Mouse (Mus musculus) lung, adult 18-20 months (tissue): ENCODE data around the gene Gm44805.

Source experiments
- DNase-seq, 2 experiments: peaks; one replicate each; pipeline ENCODE4 v3.0.0; 2022; ENCODE audit warnings: mixed read lengths in 2 of 2

Gene Gm44805

GRCm38 (mm10) chr7:19676662-19677061 is 4.6 kb downstream of the Gm44805 start:
- no peak for DNase-seq

- no peak for DNase-seq
Measured at GRCm38 (mm10) chr7:19675824-19676223, 5.4 kb downstream of the Gm44805 start.

GRCm38 (mm10) chr7:19673083-19673699 is 8.0 kb downstream of the Gm44805 start:
- peak in 1 of 2 experiments; percentile 28 for DNase-seq

GRCm38 (mm10) chr7:19671511-19671910 is 9.7 kb downstream of the Gm44805 start:
- no peak for DNase-seq

GRCm38 (mm10) chr7:19668947-19669721 is 12.1 kb downstream of the Gm44805 start:
- DNase-seq: peak; percentile 91 to 93

- no peak for DNase-seq
Measured at GRCm38 (mm10) chr7:19667434-19667833, 13.8 kb downstream of the Gm44805 start.

GRCm38 (mm10) chr7:19666750-19667149 is 14.5 kb downstream of the Gm44805 start:
- no peak for DNase-seq

GRCm38 (mm10) chr7:19664955-19665841 is 16.0 kb downstream of the Gm44805 start, which contains the start of gene Clptm1:
Gene Clptm1 (minus strand): TSS chr7:19665033.
- peak; percentile 97 to 98 for DNase-seq

GRCm38 (mm10) chr7:19664455-19664954 is 16.7 kb downstream of the Gm44805 start:
- DNase-seq: no peak

- DNase-seq: no peak
Measured at GRCm38 (mm10) chr7:19663940-19664339, 17.3 kb downstream of the Gm44805 start.

GRCm38 (mm10) chr7:19652614-19653013 is 28.6 kb downstream of the Gm44805 start:
- no peak for DNase-seq

- peak in 1 of 2 experiments; percentile 24 for DNase-seq
Measured at GRCm38 (mm10) chr7:19651063-19651786, 30.0 kb downstream of the Gm44805 start.

GRCm38 (mm10) chr7:19641223-19641622 is 40.0 kb downstream of the Gm44805 start:
- DNase-seq: no peak

- no peak for DNase-seq
Measured at GRCm38 (mm10) chr7:19635074-19635827, 46.0 kb downstream of the Gm44805 start.

GRCm38 (mm10) chr7:19634591-19634990 is 46.6 kb downstream of the Gm44805 start:
- no peak for DNase-seq

GRCm38 (mm10) chr7:19633855-19634254 is 47.4 kb downstream of the Gm44805 start:
- DNase-seq: no peak

- DNase-seq: no peak
Measured at GRCm38 (mm10) chr7:19633197-19633596, 48.0 kb downstream of the Gm44805 start.

GRCm38 (mm10) chr7:19632720-19633119 is 48.5 kb downstream of the Gm44805 start:
- no peak for DNase-seq

GRCm38 (mm10) chr7:19632275-19632674 is 48.9 kb downstream of the Gm44805 start:
- DNase-seq: no peak

- DNase-seq: peak; percentile 89 to 93
Measured at GRCm38 (mm10) chr7:19629361-19629734, 51.9 kb downstream of the Gm44805 start, which contains the start of gene Relb. Gene Relb (minus strand): TSS chr7:19629438.
